Mouse (Mus musculus): ENCODE results near the gene Col4a3bp. TPM values are rescaled to one million over a fixed set of nuclear protein-coding genes. Genes with fewer than 3 reads are reported as not detected.
A peak's percentile ranks its signal among the peaks of the same experiment; 100 is the strongest.

Gene Col4a3bp
- total RNA-seq, 1 experiment = 23.6 TPM

DNA sequence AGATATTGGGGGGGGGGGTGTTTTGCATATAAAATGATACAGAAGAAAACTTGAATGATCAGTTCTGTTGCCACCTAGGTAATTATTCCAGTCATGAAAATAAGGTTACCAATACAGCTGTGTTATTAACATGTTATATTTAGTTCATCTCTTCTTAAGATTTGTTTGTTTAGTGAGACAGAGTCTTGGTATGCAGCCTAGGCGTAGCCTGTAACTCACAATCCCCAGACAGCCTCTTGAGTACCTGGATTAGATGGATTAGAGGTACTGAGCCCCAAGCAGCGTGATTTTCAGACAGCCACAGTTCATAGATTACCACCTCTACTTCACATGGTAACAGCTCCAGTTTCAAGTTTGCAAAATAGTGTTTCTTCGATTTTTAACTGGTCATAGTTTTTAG lies 4.3 kb upstream of the Col4a3bp start:
- no peaks in the 10 kb centered on the region for H3K9me3 ChIP-seq (ENCODE audit: control insufficient read depth, insufficient read depth, low read depth, low read length)
- peaks cover 0 to 4% of the 10 kb centered on the region in 2 experiments; a peak in 1 of 4 replicates for H3K4me1 ChIP-seq (ENCODE audit: control insufficient read depth in 2 of 2, insufficient read depth in 2 of 2, low read length in 2 of 2, poor library complexity in 1 of 2)
- no peak overlapping the region for H3K27ac ChIP-seq (ENCODE audit: insufficient read depth, low read depth, low read length, poor library complexity, severe bottlenecking)
- no peaks in the 10 kb centered on the region for H3K36me3 ChIP-seq (ENCODE audit: control insufficient read depth, insufficient read depth, low read length, poor library complexity, severe bottlenecking)
- TF ChIP-seq MAFK (IDR thresholded peaks at IDR 0.05; ENCODE audit: insufficient read depth, low read depth, low read length) = no peak
- H3K4me3 ChIP-seq (ENCODE audit: insufficient read depth in 1 of 2, low read depth in 1 of 2, low read length in 2 of 2, poor library complexity in 1 of 2, severe bottlenecking in 1 of 2) = no peak overlapping the region
- in situ Hi-C loops (cut with MboI; ENCODE audit: low sequenced_read_pairs in 2 of 2, unreplicated experiment in 2 of 2) = no loop called here
- H3K9ac ChIP-seq (ENCODE audit: insufficient read depth, low read depth, low read length, poor library complexity, severe bottlenecking) = no peak overlapping the region
- DNase-seq (ENCODE audit: low read depth, low spot score) = no peak

GRCm38 (mm10) chr13:96541381-96541780 lies 1.0 kb upstream of the Col4a3bp start:
- DNase-seq (ENCODE audit: low read depth, low spot score) = no peak
- H3K4me1 ChIP-seq (ENCODE audit: control insufficient read depth in 2 of 2, insufficient read depth in 2 of 2, low read length in 2 of 2, poor library complexity in 1 of 2) = peaks cover 0 to 6% of the 10 kb centered on the region in 2 experiments; a peak in 1 of 4 replicates
- H3K9me3 ChIP-seq (ENCODE audit: control insufficient read depth, insufficient read depth, low read depth, low read length) = no peaks in the 10 kb centered on the region
- in situ Hi-C loops (cut with MboI; ENCODE audit: low sequenced_read_pairs in 2 of 2, unreplicated experiment in 2 of 2) = no loop called here
- H3K27ac ChIP-seq (ENCODE audit: insufficient read depth, low read depth, low read length, poor library complexity, severe bottlenecking) = no peak overlapping the region
- H3K36me3 ChIP-seq (ENCODE audit: control insufficient read depth, insufficient read depth, low read length, poor library complexity, severe bottlenecking) = no peaks in the 10 kb centered on the region
- TF ChIP-seq ZC3H11A (IDR thresholded peaks at IDR 0.05; ENCODE audit: borderline replicate concordance, low read depth, low read length) (no peak), CHD2 (IDR thresholded peaks at IDR 0.05; ENCODE audit: low read depth, low read length) (no peak), ZNF384 (IDR thresholded peaks at IDR 0.05; ENCODE audit: low read depth, low read length) (no peak), MAFK (IDR thresholded peaks at IDR 0.05; ENCODE audit: insufficient read depth, low read depth, low read length) (no peak), HCFC1 (IDR thresholded peaks at IDR 0.05; ENCODE audit: borderline replicate concordance, insufficient read depth, low read length) (no peak)
- peak overlapping the region in 1 of 2 experiments; percentile 94; a peak in 3 of 4 replicates for H3K4me3 ChIP-seq (ENCODE audit: insufficient read depth in 1 of 2, low read depth in 1 of 2, low read length in 2 of 2, poor library complexity in 1 of 2, severe bottlenecking in 1 of 2)
- no peak overlapping the region; the same call in 1 of the 2 replicates for H3K9ac ChIP-seq (ENCODE audit: insufficient read depth, low read depth, low read length, poor library complexity, severe bottlenecking)

DNA sequence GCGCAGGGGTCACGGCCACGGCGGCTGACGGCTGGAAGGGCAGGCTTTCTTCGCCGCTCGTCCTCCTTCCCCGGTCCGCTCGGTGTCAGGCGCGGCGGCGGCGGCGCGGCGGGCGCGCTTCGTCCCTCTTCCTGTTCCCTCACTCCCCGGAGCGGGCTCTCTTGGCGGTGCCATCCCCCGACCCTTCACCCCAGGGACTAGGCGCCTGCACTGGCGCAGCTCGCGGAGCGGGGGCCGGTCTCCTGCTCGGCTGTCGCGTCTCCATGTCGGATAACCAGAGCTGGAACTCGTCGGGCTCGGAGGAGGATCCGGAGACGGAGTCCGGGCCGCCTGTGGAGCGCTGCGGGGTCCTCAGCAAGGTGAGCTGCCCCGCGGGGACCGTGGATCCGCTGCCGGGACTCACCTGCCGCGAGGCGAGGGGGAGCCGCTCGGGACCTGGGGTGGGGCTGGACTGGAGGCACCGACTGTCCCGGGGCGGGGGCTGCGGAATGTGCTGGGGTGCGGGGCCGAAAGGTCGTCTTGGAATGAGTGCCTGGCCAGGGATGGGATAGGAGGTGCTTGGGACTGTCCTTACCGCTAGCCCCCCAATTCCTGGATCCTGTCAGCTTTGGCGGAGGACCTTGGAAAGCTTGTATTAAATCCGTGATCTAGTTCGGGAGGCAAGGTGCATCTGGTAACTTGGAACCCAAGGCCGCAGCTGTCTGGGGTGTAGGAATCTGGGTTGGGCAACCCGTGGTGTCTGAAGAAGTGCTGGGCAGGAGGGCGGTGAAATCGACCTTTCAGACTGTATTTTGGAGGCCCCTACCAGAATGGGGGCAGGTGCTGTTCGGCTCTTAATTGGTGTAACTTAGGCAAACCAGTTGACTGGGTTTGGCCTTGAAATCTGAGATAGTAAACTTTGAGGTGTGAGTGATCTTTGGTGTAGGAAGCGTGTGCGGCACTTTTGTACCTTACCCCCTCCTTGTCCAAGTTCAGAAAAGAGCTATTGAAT lies 778 bp downstream of the Col4a3bp start:
- Histone ChIP-seq H3K9me3 (ENCODE audit: control insufficient read depth, insufficient read depth, low read depth, low read length) (no peaks in the 10 kb centered on the region), H3K27ac (ENCODE audit: insufficient read depth, low read depth, low read length, poor library complexity, severe bottlenecking) (peak overlapping the region; percentile 1; the same call in 1 of the 2 replicates), H3K9ac (ENCODE audit: insufficient read depth, low read depth, low read length, poor library complexity, severe bottlenecking) (peak overlapping the region; percentile 79), H3K4me3 (ENCODE audit: insufficient read depth in 1 of 2, low read depth in 1 of 2, low read length in 2 of 2, poor library complexity in 1 of 2, severe bottlenecking in 1 of 2) (peak overlapping the region; percentile 70 to 94), H3K4me1 (ENCODE audit: control insufficient read depth in 2 of 2, insufficient read depth in 2 of 2, low read length in 2 of 2, poor library complexity in 1 of 2) (peaks cover 0 to 6% of the 10 kb centered on the region in 2 experiments; a peak in 1 of 4 replicates), H3K36me3 (ENCODE audit: control insufficient read depth, insufficient read depth, low read length, poor library complexity, severe bottlenecking) (no peaks in the 10 kb centered on the region)
- in situ Hi-C loops (cut with MboI; ENCODE audit: low sequenced_read_pairs in 2 of 2, unreplicated experiment in 2 of 2) = no loop called here
- peak; percentile 30 for DNase-seq (ENCODE audit: low read depth, low spot score)
- no peak for TF ChIP-seq ZNF384 (IDR thresholded peaks at IDR 0.05; ENCODE audit: low read depth, low read length)
- TF ChIP-seq ZC3H11A (IDR thresholded peaks at IDR 0.05; ENCODE audit: borderline replicate concordance, low read depth, low read length) = no peak
- no peak for TF ChIP-seq HCFC1 (IDR thresholded peaks at IDR 0.05; ENCODE audit: borderline replicate concordance, insufficient read depth, low read length)
- no peak for TF ChIP-seq MAFK (IDR thresholded peaks at IDR 0.05; ENCODE audit: insufficient read depth, low read depth, low read length)
- no peak for TF ChIP-seq CHD2 (IDR thresholded peaks at IDR 0.05; ENCODE audit: low read depth, low read length)

DNA sequence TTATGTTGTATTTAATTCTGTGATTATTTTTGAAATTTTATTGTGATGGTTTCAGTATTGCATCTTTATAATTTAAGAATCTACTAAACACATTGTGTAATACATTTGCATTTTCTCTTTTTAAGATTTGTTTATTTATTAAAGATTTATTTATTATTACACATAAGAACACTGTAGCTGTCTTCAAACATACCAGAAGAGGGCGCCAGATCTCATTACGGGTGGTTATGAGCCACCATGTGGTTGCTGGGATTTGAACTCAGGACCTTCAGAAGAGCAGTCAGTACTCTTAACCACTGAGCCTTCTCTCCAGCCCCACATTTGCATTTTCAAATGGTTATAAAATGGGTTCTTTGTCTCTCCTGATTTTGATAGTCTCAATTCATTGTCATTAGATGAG lies 2.1 kb downstream of the Col4a3bp start:
- TF ChIP-seq ZC3H11A (IDR thresholded peaks at IDR 0.05; ENCODE audit: borderline replicate concordance, low read depth, low read length) (no peak), CHD2 (IDR thresholded peaks at IDR 0.05; ENCODE audit: low read depth, low read length) (no peak), MAFK (IDR thresholded peaks at IDR 0.05; ENCODE audit: insufficient read depth, low read depth, low read length) (no peak), ZNF384 (IDR thresholded peaks at IDR 0.05; ENCODE audit: low read depth, low read length) (no peak), HCFC1 (IDR thresholded peaks at IDR 0.05; ENCODE audit: borderline replicate concordance, insufficient read depth, low read length) (no peak)
- H3K4me1 ChIP-seq (ENCODE audit: control insufficient read depth in 2 of 2, insufficient read depth in 2 of 2, low read length in 2 of 2, poor library complexity in 1 of 2) = peaks cover 0 to 6% of the 10 kb centered on the region in 2 experiments; a peak in 1 of 4 replicates
- no peak overlapping the region for H3K27ac ChIP-seq (ENCODE audit: insufficient read depth, low read depth, low read length, poor library complexity, severe bottlenecking)
- no peaks in the 10 kb centered on the region for H3K9me3 ChIP-seq (ENCODE audit: control insufficient read depth, insufficient read depth, low read depth, low read length)
- 0 out of 4 replicates have a peak overlapping the region, but pooled peaks of 1 of the 2 experiments have one; percentile 94 for H3K4me3 ChIP-seq (ENCODE audit: insufficient read depth in 1 of 2, low read depth in 1 of 2, low read length in 2 of 2, poor library complexity in 1 of 2, severe bottlenecking in 1 of 2)
- no peak overlapping the region for H3K9ac ChIP-seq (ENCODE audit: insufficient read depth, low read depth, low read length, poor library complexity, severe bottlenecking)
- in situ Hi-C loops (cut with MboI; ENCODE audit: low sequenced_read_pairs in 2 of 2, unreplicated experiment in 2 of 2) = no loop called here
- no peaks in the 10 kb centered on the region for H3K36me3 ChIP-seq (ENCODE audit: control insufficient read depth, insufficient read depth, low read length, poor library complexity, severe bottlenecking)
- DNase-seq (ENCODE audit: low read depth, low spot score) = peak; percentile 16
